Mouse (Mus musculus) small intestine, adult 2 months (tissue): ENCODE results near the gene Abca8a.

Experiments used
- CTCF ChIP-seq: fragments of 200-500 bp; IDR thresholded peaks from 2 replicates; pipeline ENCODE4 v1.5.1; 2012; ENCODE audit warnings: low read depth, mild to moderate bottlenecking, control low read depth, inconsistent platforms, low read length, moderate library complexity, mixed read lengths; ENCODE audit not compliant: insufficient replicate concordance, insufficient read length; ENCODE audit errors: extremely low read depth
- POLR2A ChIP-seq: fragments of 200-500 bp; IDR thresholded peaks from 2 replicates; pipeline ENCODE4 v1.6.1; 2012; ENCODE audit warnings: low read depth, mild to moderate bottlenecking, control low read depth, inconsistent platforms, low read length, moderate library complexity

GRCm38 (mm10) chr11:109990256-109990655, 105.5 kb downstream of the Abca8a start:
- TF ChIP-seq POLR2A (no peak), CTCF (no peak)
